Mouse (Mus musculus) right cerebral cortex, postnatal 36 days (tissue): ENCODE data around the gene Msto1.
A peak's percentile ranks its signal among the peaks of the same experiment; 100 is the strongest.
"Not testable (repeated sequence)": the region's sequence is repeated elsewhere in the genome, so short reads cannot be mapped to it uniquely, and the experiment has no call there.

ENCODE experiments used
- DNase-seq, 2 experiments: peaks; one replicate each; pipeline ENCODE4 v3.0.0; 2022; ENCODE audit warnings: low spot score in 2 of 2, mixed read lengths in 1 of 2

Msto1 gene

GRCm38 (mm10) chr3:88913511-88914383 is at the start of gene Msto1:
Gene Msto1 (minus strand): TSS chr3:88913999.
- peak; percentile 91 to 92 for DNase-seq

GRCm38 (mm10) chr3:88963211-88963610 is 49.4 kb upstream of the Msto1 start:
- not testable (repeated sequence) for DNase-seq

- no peak for DNase-seq
These were observed 39.9 kb upstream of the Msto1 start for GRCm38 (mm10) chr3:88953736-88954135.

- DNase-seq, result no peak
These were observed 39.4 kb upstream of the Msto1 start for GRCm38 (mm10) chr3:88953246-88953645.

GRCm38 (mm10) chr3:88951327-88951800 is 37.6 kb upstream of the Msto1 start:
- DNase-seq, result no peak

- peak; percentile 45 to 59 for DNase-seq
These were observed 37.0 kb upstream of the Msto1 start, which contains the start of the genes Ash1l and Dap3 for GRCm38 (mm10) chr3:88950576-88951326. Gene Ash1l (plus strand): TSS chr3:88950622. Gene Dap3 (minus strand): TSS chr3:88951181.

- peak; percentile 70 to 74 for DNase-seq
These were observed 36.2 kb upstream of the Msto1 start for GRCm38 (mm10) chr3:88949786-88950575.

GRCm38 (mm10) chr3:88944109-88944508 is 30.3 kb upstream of the Msto1 start:
- DNase-seq, result no peak

- DNase-seq, result no peak
These were observed 28.6 kb upstream of the Msto1 start for GRCm38 (mm10) chr3:88942316-88942880.

- DNase-seq, result no peak
These were observed 25.9 kb upstream of the Msto1 start for GRCm38 (mm10) chr3:88939749-88940148.

GRCm38 (mm10) chr3:88939071-88939470 is 25.3 kb upstream of the Msto1 start:
- DNase-seq, result no peak

GRCm38 (mm10) chr3:88929501-88929900 is 15.7 kb upstream of the Msto1 start:
- DNase-seq, result no peak

GRCm38 (mm10) chr3:88925651-88926050 is 11.9 kb upstream of the Msto1 start:
- DNase-seq, result no peak

GRCm38 (mm10) chr3:88923989-88924591 is 10.3 kb upstream of the Msto1 start:
- DNase-seq, result no peak

GRCm38 (mm10) chr3:88921411-88921810 is 7.6 kb upstream of the Msto1 start:
- no peak for DNase-seq

- no peak for DNase-seq
These were observed 5.2 kb upstream of the Msto1 start for GRCm38 (mm10) chr3:88918981-88919380.

- DNase-seq, result no peak
These were observed 598 bp upstream of the Msto1 start for GRCm38 (mm10) chr3:88914384-88914810.

GRCm38 (mm10) chr3:88912585-88912984 is 1.2 kb downstream of the Msto1 start:
- no peak for DNase-seq

GRCm38 (mm10) chr3:88906393-88907159 is 7.2 kb downstream of the Msto1 start:
- no peak for DNase-seq

GRCm38 (mm10) chr3:88905741-88906140 is 8.1 kb downstream of the Msto1 start:
- no peak for DNase-seq
